Mouse (Mus musculus) CD4-positive helper T cell, adult 2 months (primary cell): ENCODE results near the gene Srprb.

Experiments
- DNase-seq: peaks from one replicate; pipeline ENCODE4 v3.0.0-alpha.2; 2012; ENCODE audit warnings: low read depth, missing footprints, low spot score

Gene Srprb

DNA sequence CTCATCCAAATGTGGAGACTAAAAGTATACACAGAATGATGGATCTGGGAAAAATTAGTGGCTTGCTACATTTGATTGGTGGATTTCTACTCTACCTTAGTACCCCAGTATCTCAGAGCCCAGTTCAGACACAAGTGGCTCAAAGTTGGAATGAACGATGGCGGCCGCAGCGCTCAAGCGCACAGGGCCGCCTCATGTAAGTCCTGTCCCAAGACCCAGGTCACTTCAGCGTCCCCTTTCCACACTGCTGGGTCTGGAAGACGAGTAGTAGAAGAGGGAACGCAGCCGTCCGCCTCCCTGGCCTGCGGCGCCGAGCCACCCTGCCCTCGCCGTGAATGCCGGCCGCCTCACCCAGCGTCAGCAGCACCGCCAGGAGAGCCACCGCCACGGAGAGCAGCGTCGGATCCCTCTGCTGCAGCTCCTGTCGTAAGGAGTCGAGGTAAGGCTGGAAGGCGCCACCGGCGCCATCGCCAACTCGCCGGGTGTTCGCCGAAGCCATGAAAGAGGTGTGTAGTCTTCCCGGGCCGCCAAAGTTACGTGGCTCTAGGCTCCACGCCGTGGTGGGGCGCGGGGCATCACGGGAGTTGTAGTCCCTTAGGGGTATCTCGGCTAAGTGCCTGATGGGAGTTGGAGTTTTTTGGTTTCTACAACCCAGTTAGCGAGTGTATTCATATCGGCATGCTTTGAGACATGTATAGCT lies at the start of gene Srprb:
Gene Srprb (minus strand): TSS at position 577 of the 700 bp plus-strand sequence.
- peak; percentile 92 for DNase-seq

GRCm38 (mm10) chr9:103248618-103249017 lies 46.7 kb upstream of the Srprb start:
- DNase-seq: no peak

DNA sequence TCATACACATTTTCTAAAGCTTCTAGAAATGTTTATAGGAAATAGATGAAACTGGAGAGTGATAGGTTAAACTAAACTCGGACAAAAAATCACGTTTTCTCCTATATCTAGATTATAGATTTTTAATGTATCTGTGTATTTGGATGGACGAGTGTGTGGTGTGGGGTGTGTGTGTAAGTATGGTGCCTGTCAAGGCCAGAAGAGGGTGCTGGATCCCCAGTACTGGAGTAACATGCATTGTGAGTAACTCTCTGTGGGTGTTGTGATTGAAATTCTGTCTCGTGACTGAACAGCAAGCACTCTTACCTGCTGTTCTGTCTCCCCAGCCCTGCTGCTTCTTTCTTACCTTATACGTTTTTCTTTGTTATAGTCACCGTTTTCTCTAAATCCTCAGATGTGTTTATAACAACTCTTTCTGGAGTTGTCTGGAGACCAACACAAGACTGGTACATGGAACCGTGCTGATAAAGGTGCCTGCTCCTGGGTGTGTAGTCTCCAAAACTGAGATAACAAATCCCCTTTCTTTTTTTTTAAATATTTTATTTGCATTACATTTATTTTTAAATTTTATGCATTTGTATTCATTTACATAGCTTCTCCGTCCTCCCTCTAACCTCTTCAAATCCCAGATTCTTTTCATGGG lies 44.7 kb upstream of the Srprb start:
- no peak for DNase-seq

DNA sequence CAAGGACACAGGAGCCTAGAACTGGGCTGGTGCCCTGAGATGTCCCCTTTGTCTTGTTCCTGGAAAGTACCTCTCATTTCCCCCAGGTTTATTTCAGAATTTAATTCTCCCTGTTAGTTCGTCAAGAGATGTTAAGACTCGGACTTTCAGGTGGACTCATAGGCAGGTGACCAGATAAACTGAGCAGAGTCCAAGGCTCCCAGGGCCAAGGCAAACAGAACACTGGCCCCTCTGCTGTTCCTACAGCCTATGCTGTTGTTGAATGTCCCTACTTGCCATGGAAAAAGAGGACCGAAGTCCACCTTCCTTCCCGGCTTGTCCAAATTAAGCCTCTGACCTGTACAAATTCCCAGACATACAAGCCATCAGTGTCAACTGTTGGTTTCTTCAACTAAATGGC lies 41.7 kb upstream of the Srprb start:
- no peak for DNase-seq

- no peak for DNase-seq
Measured at GRCm38 (mm10) chr9:103241206-103241605, 39.3 kb upstream of the Srprb start.

DNA sequence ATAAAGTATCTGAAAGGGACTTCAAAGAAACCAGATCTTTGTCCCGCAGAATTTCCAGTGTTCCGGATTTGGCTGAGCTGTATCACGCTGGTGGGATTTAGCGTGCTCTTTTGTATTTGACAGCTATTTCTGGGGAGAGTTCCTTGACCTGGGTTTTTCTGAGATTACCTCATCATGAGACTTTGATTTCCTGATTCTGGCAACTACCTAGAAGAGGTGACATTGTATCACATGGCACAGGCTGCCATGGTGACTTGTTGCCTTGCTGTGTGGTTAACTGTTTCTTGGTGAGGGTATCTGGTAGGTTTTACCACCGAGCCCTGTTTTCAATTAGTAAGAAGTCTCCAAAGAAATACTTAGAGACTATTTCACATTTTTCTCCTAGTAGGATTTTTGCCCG lies 37.5 kb upstream of the Srprb start:
- DNase-seq: no peak

GRCm38 (mm10) chr9:103234565-103235165 lies 32.7 kb upstream of the Srprb start:
- DNase-seq: no peak

- no peak for DNase-seq
Measured at GRCm38 (mm10) chr9:103234059-103234458, 32.1 kb upstream of the Srprb start.

DNA sequence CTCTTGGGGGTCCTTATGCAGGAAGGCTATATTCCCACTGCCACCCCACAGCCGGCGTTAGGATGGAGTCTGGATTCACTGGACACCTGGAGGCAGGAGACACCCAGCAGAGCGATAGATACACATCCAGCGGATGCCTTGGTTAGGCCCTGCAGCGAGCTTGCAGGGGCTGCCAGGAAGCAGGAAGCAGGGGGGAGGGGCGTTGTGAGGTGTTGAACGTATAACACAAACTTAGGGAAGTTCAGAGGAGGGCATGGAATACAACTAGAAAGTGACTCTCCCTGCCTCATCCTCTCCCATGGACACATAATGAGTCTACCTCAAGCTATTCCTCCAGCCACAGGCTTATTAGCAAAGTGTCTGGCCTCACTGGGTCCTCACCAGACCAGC lies 31.1 kb upstream of the Srprb start:
- no peak for DNase-seq

DNA sequence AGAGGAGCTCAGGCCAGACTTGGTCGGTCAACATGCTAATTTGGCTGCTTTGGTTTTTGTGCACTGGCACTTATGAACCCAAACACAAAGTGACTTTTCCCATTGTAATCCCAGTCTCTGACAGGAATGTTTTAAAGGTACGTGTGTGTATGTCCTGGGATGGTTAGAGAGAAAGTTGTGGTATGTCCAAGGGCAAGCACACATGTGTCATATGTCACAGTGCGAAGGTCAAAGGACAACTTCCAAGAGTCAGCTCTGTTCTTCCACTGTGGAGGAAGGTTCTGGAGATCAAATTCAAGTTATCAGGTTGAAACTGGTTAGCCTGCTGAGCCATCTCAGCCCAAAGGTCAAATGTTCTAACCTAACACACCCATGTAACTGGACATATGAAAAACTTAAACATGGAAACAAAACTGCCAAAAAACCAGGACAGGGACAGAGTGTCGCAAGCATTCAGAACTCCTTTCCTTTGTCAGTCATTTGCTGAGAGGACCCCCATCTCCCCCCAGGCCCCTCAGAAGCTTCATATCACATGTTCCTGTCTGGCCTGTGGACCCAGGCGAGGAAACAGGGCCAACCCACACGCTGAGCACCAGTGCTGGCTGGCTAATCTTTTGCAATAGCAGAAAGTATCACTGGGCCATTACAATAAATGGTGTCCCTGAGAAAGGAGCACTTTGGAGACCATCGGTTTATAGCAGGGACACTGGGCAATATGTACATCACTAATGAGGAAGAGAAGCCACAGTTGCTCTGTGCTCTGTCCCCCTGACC lies 30.5 kb upstream of the Srprb start:
- DNase-seq: no peak

GRCm38 (mm10) chr9:103230151-103230951 lies 28.4 kb upstream of the Srprb start, which contains the start of the genes Gm20425 and Trf:
TSS of gene Gm20425 (minus strand) at chr9:103230307.
TSS of gene Trf (minus strand) at chr9:103230444.
- DNase-seq: peak; percentile 24

GRCm38 (mm10) chr9:103229037-103229867 lies 27.3 kb upstream of the Srprb start:
- no peak for DNase-seq

DNA sequence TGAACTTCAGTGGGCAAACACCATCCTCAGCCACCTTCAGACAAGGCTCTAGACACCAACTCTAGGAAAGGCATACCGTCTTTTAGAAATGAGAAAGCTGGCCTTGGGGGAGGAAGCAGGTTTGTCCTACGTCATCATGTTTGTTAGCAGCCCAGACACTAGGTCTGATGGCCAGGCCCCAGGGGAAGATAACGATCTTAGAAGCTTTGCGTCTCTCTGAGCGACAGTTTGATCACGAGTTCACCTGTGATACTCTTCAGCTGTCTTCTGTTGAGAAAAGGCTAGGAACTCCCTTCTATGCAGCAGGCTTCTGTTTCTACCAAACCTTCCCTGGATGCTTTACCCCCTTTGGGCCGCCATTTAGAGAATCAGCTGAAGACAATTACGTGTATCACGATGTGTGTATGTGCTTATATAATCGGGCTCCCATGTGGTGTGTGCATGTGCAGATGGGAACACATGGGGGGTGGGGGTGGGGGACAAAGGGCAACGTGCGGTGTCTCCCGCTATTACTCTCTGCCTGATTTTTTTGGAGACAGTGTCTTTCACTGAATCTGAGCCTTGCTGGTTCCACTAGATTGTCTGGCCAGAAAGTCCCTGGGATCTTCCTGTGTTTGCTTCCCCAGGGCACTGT lies 26.6 kb upstream of the Srprb start:
- DNase-seq: no peak

- DNase-seq: no peak
Measured at GRCm38 (mm10) chr9:103227760-103228159, 25.8 kb upstream of the Srprb start.

DNA sequence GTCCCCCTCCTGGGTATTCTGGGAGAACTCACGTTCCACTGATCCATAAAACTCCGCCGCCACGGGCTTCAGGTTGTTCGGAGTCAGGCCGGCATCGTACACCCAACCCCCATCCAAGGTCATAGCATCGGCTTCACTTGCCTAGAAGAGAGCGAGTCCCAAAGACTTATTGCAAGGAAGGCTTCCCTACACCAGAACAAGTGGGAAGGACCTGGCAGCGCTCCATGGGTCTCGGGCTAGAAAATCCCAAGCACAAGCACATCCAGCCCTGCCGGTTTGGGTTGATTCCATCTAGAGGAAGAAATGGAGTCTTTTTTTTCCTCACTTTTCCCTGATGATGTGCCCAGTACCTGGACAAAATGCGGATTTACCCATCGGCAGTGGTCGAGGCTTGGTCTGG lies 24.9 kb upstream of the Srprb start:
- no peak for DNase-seq

GRCm38 (mm10) chr9:103225464-103225863 lies 23.5 kb upstream of the Srprb start:
- peak; percentile 30 for DNase-seq

- DNase-seq: no peak
Measured at GRCm38 (mm10) chr9:103224721-103225120, 22.8 kb upstream of the Srprb start.

DNA sequence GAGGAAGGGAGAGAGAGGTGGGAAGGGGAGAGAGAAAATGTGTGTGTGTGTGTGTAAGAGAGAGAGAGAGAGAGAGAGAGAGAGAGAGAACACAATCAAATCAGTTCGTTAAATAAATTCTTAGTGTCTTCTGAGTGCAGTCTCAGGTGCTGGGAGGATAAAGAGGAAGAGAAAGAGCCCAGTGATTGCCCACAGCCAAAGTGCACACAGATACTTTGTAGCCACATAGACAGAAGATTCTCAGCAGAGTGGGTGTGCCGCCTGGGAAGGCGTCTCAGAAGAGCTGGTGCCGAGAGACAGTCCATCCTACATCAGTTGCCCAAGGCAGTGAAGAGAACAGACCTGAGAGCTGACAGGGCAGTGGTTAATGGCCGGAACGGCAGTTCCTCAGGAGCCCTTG lies 12.3 kb upstream of the Srprb start:
- no peak for DNase-seq

GRCm38 (mm10) chr9:103213631-103214030 lies 11.7 kb upstream of the Srprb start:
- DNase-seq: no peak
